Mouse (Mus musculus) forebrain, embryonic 14.5 days (tissue): ENCODE measurements around the gene Rbms3. TPM values are rescaled to one million over a fixed set of nuclear protein-coding genes. Genes with fewer than 3 reads are reported as not detected.

Experiments
- ATAC-seq: fragments of 200-750 bp; cut with Nextera tagmentation; 2 replicates; pipeline ENCODE4 v1.8.0; 2017; ENCODE audit warnings: mild to moderate bottlenecking, moderate library complexity
- DNase-seq: peaks from one replicate; pipeline ENCODE4 v3.0.0-alpha.2; 2015; ENCODE audit warnings: low spot score
- H3K27ac ChIP-seq: fragments of 300-500 bp; sonication (generic); 2 replicates; pipeline ENCODE4 v1.5.1; 2014; ENCODE audit warnings: low read depth, mild to moderate bottlenecking, control low read depth, low read length, moderate library complexity
- H3K27me3 ChIP-seq: fragments of 300-500 bp; sonication (generic); replicated peaks from 2 replicates; pipeline ENCODE4 v1.6.1; 2014; ENCODE audit warnings: low read length, control low read depth, mixed read lengths; ENCODE audit not compliant: control insufficient read depth, insufficient read depth
- H3K36me3 ChIP-seq: fragments of 300-500 bp; sonication (generic); 2 replicates; pipeline ENCODE4 v1.6.1; 2014; ENCODE audit warnings: low read length, control low read depth; ENCODE audit not compliant: control insufficient read depth, insufficient read depth
- H3K4me1 ChIP-seq: fragments of 300-500 bp; sonication (generic); 2 replicates; pipeline ENCODE4 v1.6.1; 2014; ENCODE audit warnings: antibody characterized with exemption, low read length, control low read depth; ENCODE audit not compliant: control insufficient read depth, insufficient read depth
- H3K4me2 ChIP-seq: fragments of 300-500 bp; sonication (generic); 2 replicates; pipeline ENCODE4 v1.6.1; 2014; ENCODE audit warnings: mild to moderate bottlenecking, control low read depth, low read length
- H3K4me3 ChIP-seq: fragments of 300-500 bp; sonication (generic); 2 replicates; pipeline ENCODE4 v1.5.1; 2014; ENCODE audit warnings: low read depth, low read length, control low read depth
- H3K9ac ChIP-seq: fragments of 300-500 bp; sonication (generic); 2 replicates; pipeline ENCODE4 v1.6.1; 2014; ENCODE audit warnings: mild to moderate bottlenecking, low read length, control low read depth, moderate library complexity
- H3K9me3 ChIP-seq: fragments of 300-500 bp; sonication (generic); replicated peaks from 2 replicates; pipeline ENCODE4 v1.6.1; 2016; ENCODE audit warnings: low read length, control low read depth, mixed read lengths; ENCODE audit not compliant: control insufficient read depth
- WGBS: fragments of 180-500 bp; shearing (Covaris S2); extraction: QIAGEN DNeasy Blood & Tissue Kit; methylation state at CpG from one replicate; pipeline ENCODE4 v1.1.7; 2014; 5-methylcytosine and 5-hydroxymethylcytosine counted together
- polyA plus RNA-seq: library from polyadenylated mRNA; unstranded; fragments of >200 nt; fragmentation: Nextera tagmentation; extraction: Ambion mirVana; gene quantifications from 2 replicates; pipeline ENCODE4 v1.2.1, GENCODE M21; 2014

Rbms3 gene
- polyA plus RNA-seq, 1 experiment from 2014 or later, result 13.8 TPM

DNA sequence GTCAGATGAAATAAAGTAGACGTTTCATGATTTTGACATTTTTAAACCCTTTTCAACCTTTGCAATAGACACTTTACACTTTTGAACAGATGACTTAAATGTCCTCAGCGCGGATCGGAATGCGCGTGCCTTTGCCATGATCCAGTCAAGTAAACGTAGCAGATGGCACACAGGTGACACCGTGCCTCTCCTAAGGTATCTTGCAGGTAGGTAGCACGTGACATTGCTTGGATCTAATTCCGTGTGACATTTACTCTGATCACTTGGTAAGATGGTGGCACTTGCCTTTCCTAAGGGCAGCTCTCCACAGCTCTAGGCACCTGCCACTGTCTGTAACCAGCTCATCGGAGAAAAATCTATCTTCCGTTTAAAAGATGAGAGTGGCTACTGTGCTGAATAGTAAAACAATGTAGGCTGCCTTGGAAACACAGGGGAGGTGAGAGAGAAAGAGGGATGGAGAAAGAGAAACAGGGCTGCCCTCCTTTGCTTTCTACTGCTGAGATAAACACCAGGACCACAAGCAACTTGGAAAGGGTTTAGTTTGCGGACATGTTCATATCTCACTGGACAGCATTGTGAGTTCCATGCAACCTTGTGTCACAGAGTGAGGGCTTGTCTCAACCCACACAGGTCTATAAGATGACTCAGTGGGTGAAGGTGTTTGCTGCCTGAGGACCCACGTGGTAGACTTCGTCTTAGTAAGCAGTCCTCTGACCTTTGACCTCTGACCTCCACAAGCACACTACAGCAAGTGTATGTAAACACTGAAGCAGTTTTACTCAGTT is 338.5 kb downstream of the Rbms3 start:
- WGBS, result 79% methylated on average over 15 of the region's 15 CpGs

DNA sequence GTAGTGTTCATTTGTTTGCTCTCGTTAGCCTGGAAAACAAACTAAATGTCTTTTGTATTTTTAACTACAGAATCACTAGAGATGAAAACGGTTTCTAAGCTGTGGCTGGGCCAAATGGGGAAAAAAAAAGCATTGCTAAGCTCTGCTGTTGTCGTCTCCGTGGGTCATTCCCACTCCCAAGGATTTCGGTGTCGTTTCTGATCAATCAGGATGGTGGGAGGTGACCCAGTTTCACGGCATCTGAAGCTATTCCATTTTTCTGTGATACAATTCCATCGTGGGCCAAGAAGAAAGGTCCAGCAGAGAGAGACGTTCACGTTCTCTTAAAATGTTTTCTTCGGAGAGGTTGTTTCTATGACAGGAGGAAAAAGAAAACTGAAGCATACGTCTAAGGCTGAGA is 354.9 kb downstream of the Rbms3 start:
- no peaks in the 10 kb centered on the region for H3K27me3 ChIP-seq
- H3K4me2 ChIP-seq, result no peak overlapping the region
- H3K4me1 ChIP-seq, result no peaks in the 10 kb centered on the region
- no peak overlapping the region for H3K4me3 ChIP-seq
- ATAC-seq (no peak), DNase-seq (no peak)
- no peaks in the 10 kb centered on the region for H3K9me3 ChIP-seq
- no peak overlapping the region for H3K27ac ChIP-seq
- no peak overlapping the region for H3K9ac ChIP-seq
- WGBS, result 61% methylated on average over 12 of the region's 12 CpGs
- H3K36me3 ChIP-seq, result no peaks in the 10 kb centered on the region

More for the DNA sequence above, 338.5 kb downstream of the Rbms3 start:
- no peaks in the 10 kb centered on the region for H3K36me3 ChIP-seq
- no peaks in the 10 kb centered on the region for H3K27me3 ChIP-seq
- no peaks in the 10 kb centered on the region for H3K4me1 ChIP-seq
- H3K4me3 ChIP-seq, result no peak overlapping the region
- DNase-seq (no peak), ATAC-seq (no peak)
- no peak overlapping the region for H3K4me2 ChIP-seq
- no peaks in the 10 kb centered on the region for H3K9me3 ChIP-seq
- no peak overlapping the region for H3K27ac ChIP-seq
- no peak overlapping the region for H3K9ac ChIP-seq

- DNase-seq, result no peak
- Histone ChIP-seq H3K4me1 (no peaks in the 10 kb centered on the region), H3K4me3 (no peak overlapping the region), H3K9me3 (no peaks in the 10 kb centered on the region), H3K9ac (no peak overlapping the region), H3K27ac (no peak overlapping the region), H3K4me2 (no peak overlapping the region), H3K36me3 (no peaks in the 10 kb centered on the region), H3K27me3 (no peaks in the 10 kb centered on the region)
- WGBS, result 92% methylated on average over 5 of the region's 5 CpGs
- ATAC-seq, result no peak
These were observed 370.1 kb downstream of the Rbms3 start for GRCm38 (mm10) chr9:117259614-117260013.

GRCm38 (mm10) chr9:117253361-117253760 is 376.4 kb downstream of the Rbms3 start:
- whole genome bisulfite sequencing, result 28% methylated on average over 11 of the region's 11 CpGs
- H3K9me3 ChIP-seq, result no peaks in the 10 kb centered on the region
- no peak overlapping the region for H3K9ac ChIP-seq
- peak overlapping the region; percentile 83; the same call in 1 of the 2 replicates for H3K4me2 ChIP-seq
- DNase-seq, result peak; percentile 52
- no peak overlapping the region for H3K27ac ChIP-seq
- H3K4me3 ChIP-seq, result no peak overlapping the region
- ATAC-seq, result no peak
- no peaks in the 10 kb centered on the region for H3K36me3 ChIP-seq
- peaks cover 17% of the 10 kb centered on the region for H3K4me1 ChIP-seq
- peaks cover 3% of the 10 kb centered on the region; the same call in 1 of the 2 replicates for H3K27me3 ChIP-seq

DNA sequence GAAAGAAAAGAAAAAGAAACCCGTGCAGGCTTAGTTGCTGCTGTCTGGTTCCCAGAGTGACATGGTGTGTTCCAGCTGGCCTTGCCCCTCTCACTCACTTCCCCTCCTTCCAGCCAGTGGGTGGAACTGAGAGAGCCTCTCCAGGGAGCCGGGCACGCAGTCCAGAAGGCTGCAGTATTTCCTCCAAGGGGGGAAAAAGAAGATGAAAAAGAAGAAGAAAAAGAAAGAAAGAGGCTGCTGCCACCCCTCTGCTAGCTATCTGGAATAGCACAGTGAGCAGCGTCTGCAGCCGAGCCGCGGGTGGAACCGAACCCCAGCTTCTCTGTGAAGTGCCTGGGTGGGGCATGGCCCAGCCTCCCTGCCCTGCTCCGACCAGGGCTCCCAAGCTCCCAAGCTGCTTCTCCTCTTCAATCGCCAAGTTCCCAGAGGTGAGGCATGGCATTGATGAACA is 377.3 kb downstream of the Rbms3 start:
- under 1% methylated on average over 10 of the region's 10 CpGs for WGBS
- peak overlapping the region; percentile 83 for H3K4me2 ChIP-seq
- H3K27ac ChIP-seq, result 0 out of 2 replicates have a peak overlapping the region, but pooled peaks have one; percentile 11

GRCm38 (mm10) chr9:117251521-117252368 is 378.0 kb downstream of the Rbms3 start:
- Histone ChIP-seq H3K4me2 (peak overlapping the region; percentile 83), H3K27ac (peak overlapping the region; percentile 63; the same call in 1 of the 2 replicates), H3K36me3 (no peaks in the 10 kb centered on the region), H3K9ac (peak overlapping the region; percentile 66), H3K27me3 (peaks cover 3% of the 10 kb centered on the region; the same call in 1 of the 2 replicates), H3K4me1 (peaks cover 17% of the 10 kb centered on the region), H3K4me3 (peak overlapping the region; percentile 41), H3K9me3 (no peaks in the 10 kb centered on the region)
- DNase-seq (peak; percentile 48), ATAC-seq (peak; percentile 57)
- WGBS, result under 1% methylated on average over 29 of the region's 29 CpGs

More for the DNA sequence above, 377.3 kb downstream of the Rbms3 start:
- H3K4me1 ChIP-seq, result peaks cover 17% of the 10 kb centered on the region
- no peaks in the 10 kb centered on the region for H3K9me3 ChIP-seq
- no peaks in the 10 kb centered on the region for H3K36me3 ChIP-seq
- H3K27me3 ChIP-seq, result peaks cover 3% of the 10 kb centered on the region; the same call in 1 of the 2 replicates
- H3K9ac ChIP-seq, result peak overlapping the region; percentile 66
- DNase-seq, result peak; percentile 49
- H3K4me3 ChIP-seq, result peak overlapping the region; percentile 41
- peak; percentile 67 for ATAC-seq

- peak; percentile 38; the same call in 1 of the 2 replicates for ATAC-seq
These were observed 378.9 kb downstream of the Rbms3 start for GRCm38 (mm10) chr9:117250831-117251165.

DNA sequence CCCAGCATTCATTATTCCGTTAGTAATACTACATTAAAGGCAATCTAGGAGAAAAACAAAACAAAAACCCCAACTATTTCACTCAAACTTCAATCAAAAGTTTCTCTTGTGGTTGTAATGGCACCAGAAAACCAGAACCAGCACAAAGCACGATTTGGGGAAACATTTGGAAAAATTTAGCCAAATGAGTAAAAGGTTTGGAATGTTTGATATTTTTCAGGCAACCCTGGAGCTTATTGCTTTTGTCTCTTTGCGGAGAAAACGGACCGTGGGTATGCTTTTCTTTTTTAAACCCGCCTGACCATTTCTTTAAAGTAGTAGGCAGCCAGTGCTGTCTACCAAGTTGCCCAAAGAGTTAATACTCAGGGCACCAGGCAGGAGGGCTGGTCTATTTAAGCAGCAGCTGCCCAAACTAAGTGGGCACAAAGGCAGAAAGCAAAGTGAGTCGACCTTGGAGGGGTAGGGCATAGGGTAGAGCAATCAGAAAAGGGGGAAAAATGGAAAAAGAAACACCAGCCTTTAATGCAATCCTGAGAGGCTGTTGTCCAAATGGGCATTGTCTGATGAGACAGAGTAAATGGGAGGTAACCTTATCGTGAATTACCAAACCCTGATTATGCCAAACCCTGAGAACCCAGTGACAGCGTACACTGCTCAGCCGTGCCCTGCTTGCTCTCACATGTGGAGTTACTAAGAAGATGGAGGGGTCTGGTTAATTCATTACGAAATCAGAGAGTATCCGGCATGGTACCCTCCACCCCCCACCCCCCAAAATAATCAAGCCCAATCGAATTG is 379.5 kb downstream of the Rbms3 start:
- ATAC-seq (no peak), DNase-seq (peak; percentile 29)
- H3K9ac ChIP-seq, result no peak overlapping the region; the same call in 1 of the 2 replicates
- H3K9me3 ChIP-seq, result no peaks in the 10 kb centered on the region
- peaks cover 17% of the 10 kb centered on the region for H3K4me1 ChIP-seq
- H3K27me3 ChIP-seq, result peaks cover 3% of the 10 kb centered on the region; the same call in 1 of the 2 replicates
- no peak overlapping the region for H3K27ac ChIP-seq
- peak overlapping the region; percentile 83 for H3K4me2 ChIP-seq
- H3K36me3 ChIP-seq, result no peaks in the 10 kb centered on the region
- peak overlapping the region; percentile 41 for H3K4me3 ChIP-seq
- 27% methylated on average over 13 of the region's 13 CpGs for WGBS

More at GRCm38 (mm10) chr9:117250831-117251165, 378.9 kb downstream of the Rbms3 start:
- no peak overlapping the region for H3K27ac ChIP-seq
- H3K4me2 ChIP-seq, result peak overlapping the region; percentile 83
- H3K27me3 ChIP-seq, result peaks cover 3% of the 10 kb centered on the region; the same call in 1 of the 2 replicates
- peak overlapping the region; percentile 41 for H3K4me3 ChIP-seq
- WGBS, result 2% methylated on average over 2 of the region's 2 CpGs
- H3K36me3 ChIP-seq, result no peaks in the 10 kb centered on the region
- DNase-seq, result peak; percentile 33
- peak overlapping the region; percentile 66; the same call in 1 of the 2 replicates for H3K9ac ChIP-seq
- H3K4me1 ChIP-seq, result peaks cover 17% of the 10 kb centered on the region
- H3K9me3 ChIP-seq, result no peaks in the 10 kb centered on the region
